Comparison of ENCODE assay signal across 8 mouse cellular contexts in genomic region chr1:138085810-138086209, GRCm38 (mm10).
DNase-seq lines count a peak whose midpoint lies in the region; ATAC-seq and TF ChIP-seq lines count a peak whose summit lies in the region.

No protein-coding gene starts in this region.

- H3K4me2 ChIP-seq in heart, embryonic 12.5 days, result no peak overlapping the region
- no peak overlapping the region for H3K4me2 ChIP-seq in midbrain, postnatal 0 days (ENCODE audit: low read depth, low read length, poor library complexity, severe bottlenecking)

- H3K9me3 ChIP-seq in heart, embryonic 12.5 days (replicated peaks), result no peaks in the 10 kb centered on the region
- no peaks in the 10 kb centered on the region for H3K9me3 ChIP-seq in midbrain, postnatal 0 days (ENCODE audit: low read length)

- no peaks in the 10 kb centered on the region for H3K4me1 ChIP-seq in heart, embryonic 12.5 days (replicated peaks)
- no peaks in the 10 kb centered on the region for H3K4me1 ChIP-seq in midbrain, postnatal 0 days (ENCODE audit: insufficient read depth, low read length)

- no peaks in the 10 kb centered on the region for H3K27me3 ChIP-seq in heart, embryonic 12.5 days (replicated peaks)
- H3K27me3 ChIP-seq in midbrain, postnatal 0 days (ENCODE audit: insufficient read depth, low read length), result no peaks in the 10 kb centered on the region

- no peak overlapping the region for H3K27ac ChIP-seq in heart, embryonic 12.5 days (ENCODE audit: poor library complexity, severe bottlenecking)
- H3K27ac ChIP-seq in midbrain, postnatal 0 days (ENCODE audit: low read depth, low read length), result no peak overlapping the region

- no peak for ATAC-seq in heart, embryonic 12.5 days (ENCODE audit: insufficient number of reproducible peaks, low FRiP score)
- peak; percentile 58; the same call in 1 of the 2 replicates for ATAC-seq in midbrain, postnatal 0 days (ENCODE audit: low FRiP score)

- H3K36me3 ChIP-seq in heart, embryonic 12.5 days, result no peaks in the 10 kb centered on the region
- H3K36me3 ChIP-seq in midbrain, postnatal 0 days (ENCODE audit: insufficient read depth, low read length), result no peaks in the 10 kb centered on the region

- WGBS in heart, embryonic 12.5 days, result 4% methylated on average over 1 of the region's 1 CpGs
- 3% methylated on average over 1 of the region's 1 CpGs for WGBS in midbrain, postnatal 0 days

- H3K4me3 ChIP-seq in heart, embryonic 12.5 days, result no peak overlapping the region
- no peak overlapping the region for H3K4me3 ChIP-seq in midbrain, postnatal 0 days (ENCODE audit: low read depth, low read length)

- peak; percentile 1 for DNase-seq in heart, adult 8-10 months (ENCODE audit: low spot score)
- DNase-seq in testis, postnatal 10 days (ENCODE audit: low spot score), result peak; percentile 60
- DNase-seq in testis, postnatal 14 days (ENCODE audit: low spot score), result no peak
- DNase-seq in embryo, embryonic 10 days (ENCODE audit: low spot score), result peak; percentile 74
- peak; percentile 39 for DNase-seq in kidney, adult 9 months
- DNase-seq in midbrain, postnatal 0 days (ENCODE audit: low spot score), result peak; percentile 76
- no peak for DNase-seq in urinary bladder, adult 18-20 months (ENCODE audit: low spot score in 2 of 2)

- peak; percentile 80 for TF ChIP-seq CTCF in midbrain, postnatal 0 days (IDR thresholded peaks at IDR 0.05)

- no peak overlapping the region for H3K9ac ChIP-seq in heart, embryonic 12.5 days
- H3K9ac ChIP-seq in midbrain, postnatal 0 days (replicated peaks; ENCODE audit: low read length, poor library complexity, severe bottlenecking), result no peak overlapping the region

Comparison
In these comparisons a context has a peak if more than half of its experiments do, and no peak if none do; other contexts are left out.
1. DNase-seq: peak in heart, adult 8-10 months (single experiment), testis, postnatal 10 days (single experiment), embryo, embryonic 10 days (single experiment), kidney, adult 9 months (single experiment) and midbrain, postnatal 0 days (single experiment); none in testis, postnatal 14 days (single experiment) and urinary bladder, adult 18-20 months (0 of 2).